Mouse (Mus musculus): ENCODE measurements around the gene Twist2.

GRCm38 (mm10) chr1:91844681-91845379 is 43.6 kb downstream of the Twist2 start:
- TF ChIP-seq EP300 (IDR thresholded peaks at IDR 0.05; ENCODE audit: low read depth): no peak
- no peak for TF ChIP-seq CTCF (IDR thresholded peaks at IDR 0.05; ENCODE audit: low read depth)
